Mouse (Mus musculus): ENCODE results near the gene Pum1. TPM values are rescaled to one million over a fixed set of nuclear protein-coding genes. Genes with fewer than 3 reads are reported as not detected.
"Not testable (repeated sequence)": the region's sequence is repeated elsewhere in the genome, so short reads cannot be mapped to it uniquely, and the experiment has no call there.

Pum1 gene
- polyA plus RNA-seq, 1 experiment from 2014 or later: 70.4 TPM

DNA sequence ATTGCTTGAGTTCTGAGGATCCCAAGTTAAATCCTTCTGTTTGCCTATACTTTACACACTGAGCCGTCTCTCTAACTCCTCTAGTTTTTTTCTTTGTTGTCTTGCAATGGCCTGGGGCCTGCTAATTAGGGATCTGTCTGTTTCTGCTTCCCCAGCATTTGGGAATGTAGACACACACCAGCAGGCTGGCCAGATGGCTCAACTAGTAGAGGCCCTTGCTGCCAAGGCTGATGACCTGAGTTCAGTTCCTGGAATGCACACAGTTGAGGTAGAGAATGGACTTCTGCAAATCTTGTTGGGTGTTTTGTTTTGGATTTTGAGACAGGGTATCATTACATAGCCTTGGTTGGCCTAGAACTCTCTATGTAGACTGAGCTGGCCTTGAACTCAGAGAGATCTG lies 17.7 kb upstream of the Pum1 start:
- no peak overlapping the region for H3K4me3 ChIP-seq (ENCODE audit: low read depth, low read length)
- no peaks in the 10 kb centered on the region for H3K36me3 ChIP-seq (ENCODE audit: control insufficient read depth, insufficient read depth, low read length)
- no peak overlapping the region for H3K27ac ChIP-seq (replicated peaks; ENCODE audit: low read depth, low read length)
- H3K4me1 ChIP-seq (ENCODE audit: control insufficient read depth, insufficient read depth, low read length): no peaks in the 10 kb centered on the region
- H3K9ac ChIP-seq (ENCODE audit: low read depth, low read length): no peak overlapping the region
- 43% methylated on average over 1 of the region's 1 CpGs for WGBS
- H3K4me2 ChIP-seq (ENCODE audit: low read depth, low read length): no peak overlapping the region
- H3K27me3 ChIP-seq (replicated peaks; ENCODE audit: control insufficient read depth, insufficient read depth, low read length): no peaks in the 10 kb centered on the region
- DNase-seq (ENCODE audit: low spot score): no peak
- ATAC-seq (ENCODE audit: low read depth): no peak
- no peaks in the 10 kb centered on the region for H3K9me3 ChIP-seq (ENCODE audit: control insufficient read depth, low read length)

DNA sequence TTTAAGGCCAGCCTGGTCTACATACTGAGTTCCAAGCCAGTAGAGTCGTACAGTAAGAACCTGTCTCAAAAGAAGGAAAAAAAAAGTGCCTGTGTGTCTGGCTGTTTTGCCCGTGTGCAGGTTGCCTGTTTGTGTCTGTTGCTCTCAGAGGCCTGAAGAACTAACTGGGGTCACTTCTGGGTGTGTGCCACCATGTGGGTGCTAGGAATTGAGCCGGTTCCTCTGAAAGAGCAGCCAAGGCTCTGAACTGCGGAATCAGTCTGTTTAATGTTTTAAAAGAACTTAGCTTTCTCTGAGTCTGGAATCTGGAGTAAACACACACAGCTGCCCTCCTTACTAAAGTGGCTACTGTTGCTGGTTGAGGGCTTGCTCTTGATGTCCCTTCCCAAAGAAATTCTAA lies 11.8 kb upstream of the Pum1 start:
- H3K4me3 ChIP-seq (ENCODE audit: low read depth, low read length): no peak overlapping the region
- H3K27me3 ChIP-seq (replicated peaks; ENCODE audit: control insufficient read depth, insufficient read depth, low read length): no peaks in the 10 kb centered on the region
- H3K9me3 ChIP-seq (ENCODE audit: control insufficient read depth, low read length): no peaks in the 10 kb centered on the region
- H3K36me3 ChIP-seq (ENCODE audit: control insufficient read depth, insufficient read depth, low read length): no peaks in the 10 kb centered on the region
- no peak for DNase-seq (ENCODE audit: low spot score)
- no peak overlapping the region for H3K9ac ChIP-seq (ENCODE audit: low read depth, low read length)
- H3K4me2 ChIP-seq (ENCODE audit: low read depth, low read length): no peak overlapping the region
- no peaks in the 10 kb centered on the region for H3K4me1 ChIP-seq (ENCODE audit: control insufficient read depth, insufficient read depth, low read length)
- WGBS: 80% methylated on average over 4 of the region's 4 CpGs
- no peak overlapping the region for H3K27ac ChIP-seq (replicated peaks; ENCODE audit: low read depth, low read length)
- ATAC-seq (ENCODE audit: low read depth): no peak

DNA sequence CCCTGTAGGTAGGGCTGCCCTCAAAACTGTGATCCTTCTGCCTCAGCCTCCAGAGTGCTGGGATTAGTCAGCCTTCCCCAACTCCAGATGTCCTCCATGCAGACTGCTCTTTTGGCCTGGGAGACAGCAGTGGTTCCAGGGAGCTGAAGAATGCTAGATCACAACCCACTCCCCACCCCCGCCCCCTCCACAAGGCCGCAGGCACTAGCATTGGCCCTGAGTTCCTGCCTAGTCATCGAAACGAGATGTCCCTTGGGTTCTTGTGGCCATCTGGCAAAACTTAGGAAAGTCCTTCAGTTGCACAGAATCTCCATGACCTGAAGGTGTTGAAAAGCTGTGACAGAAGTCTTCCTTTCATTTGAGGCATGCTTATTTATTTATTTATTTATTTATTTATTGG lies 10.6 kb upstream of the Pum1 start:
- Histone ChIP-seq H3K9me3 (ENCODE audit: control insufficient read depth, low read length) (no peaks in the 10 kb centered on the region), H3K9ac (ENCODE audit: low read depth, low read length) (no peak overlapping the region), H3K36me3 (ENCODE audit: control insufficient read depth, insufficient read depth, low read length) (no peaks in the 10 kb centered on the region), H3K27me3 (replicated peaks; ENCODE audit: control insufficient read depth, insufficient read depth, low read length) (no peaks in the 10 kb centered on the region), H3K27ac (replicated peaks; ENCODE audit: low read depth, low read length) (no peak overlapping the region), H3K4me3 (ENCODE audit: low read depth, low read length) (no peak overlapping the region), H3K4me1 (ENCODE audit: control insufficient read depth, insufficient read depth, low read length) (no peaks in the 10 kb centered on the region), H3K4me2 (ENCODE audit: low read depth, low read length) (no peak overlapping the region)
- ATAC-seq (ENCODE audit: low read depth) (no peak), DNase-seq (ENCODE audit: low spot score) (no peak)
- WGBS: 38% methylated on average over 4 of the region's 4 CpGs

DNA sequence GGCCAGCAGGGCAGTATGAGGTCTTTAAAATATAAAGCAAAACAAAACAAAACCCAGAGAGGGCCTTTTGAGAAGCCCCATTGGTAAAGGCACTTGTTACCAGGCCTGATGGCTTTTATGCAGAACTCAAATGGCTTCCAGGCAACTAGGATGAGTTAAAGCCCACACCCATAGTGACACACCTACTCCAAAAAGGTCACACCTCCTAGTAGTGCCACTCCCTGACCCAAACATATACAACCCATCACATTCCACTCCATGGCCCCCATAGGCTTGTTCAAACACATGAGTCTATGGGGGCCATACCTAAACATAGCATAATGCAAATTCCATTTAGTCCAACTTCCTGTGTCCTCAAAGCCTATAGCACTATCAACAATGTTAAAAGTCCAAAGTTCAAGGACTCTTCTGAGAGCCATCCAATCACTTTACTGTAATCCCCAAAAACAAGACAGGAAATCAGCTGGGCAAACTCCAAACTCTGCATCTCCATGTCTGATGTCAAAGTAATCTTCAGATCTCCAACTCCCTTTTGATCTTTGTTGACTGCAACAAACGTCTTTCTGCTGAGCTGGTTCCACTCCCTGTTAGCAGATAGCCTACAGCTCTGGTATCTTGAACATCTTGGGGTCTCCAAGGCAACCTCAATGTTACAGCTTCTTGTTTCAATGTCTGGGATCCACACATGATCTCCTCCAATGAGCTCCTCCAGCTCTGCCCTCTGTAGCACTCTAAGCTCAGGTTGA lies 5.1 kb upstream of the Pum1 start:
- no peak overlapping the region for H3K4me2 ChIP-seq (ENCODE audit: low read depth, low read length)
- no peaks in the 10 kb centered on the region for H3K9me3 ChIP-seq (ENCODE audit: control insufficient read depth, low read length)
- WGBS: 17% methylated on average over 1 of the region's 1 CpGs
- DNase-seq (ENCODE audit: low spot score) (no peak), ATAC-seq (ENCODE audit: low read depth) (no peak)
- no peaks in the 10 kb centered on the region for H3K36me3 ChIP-seq (ENCODE audit: control insufficient read depth, insufficient read depth, low read length)
- no peaks in the 10 kb centered on the region for H3K27me3 ChIP-seq (replicated peaks; ENCODE audit: control insufficient read depth, insufficient read depth, low read length)
- no peak overlapping the region for H3K9ac ChIP-seq (ENCODE audit: low read depth, low read length)
- no peak overlapping the region for H3K4me3 ChIP-seq (ENCODE audit: low read depth, low read length)
- no peak overlapping the region for H3K27ac ChIP-seq (replicated peaks; ENCODE audit: low read depth, low read length)
- H3K4me1 ChIP-seq (ENCODE audit: control insufficient read depth, insufficient read depth, low read length): no peaks in the 10 kb centered on the region

DNA sequence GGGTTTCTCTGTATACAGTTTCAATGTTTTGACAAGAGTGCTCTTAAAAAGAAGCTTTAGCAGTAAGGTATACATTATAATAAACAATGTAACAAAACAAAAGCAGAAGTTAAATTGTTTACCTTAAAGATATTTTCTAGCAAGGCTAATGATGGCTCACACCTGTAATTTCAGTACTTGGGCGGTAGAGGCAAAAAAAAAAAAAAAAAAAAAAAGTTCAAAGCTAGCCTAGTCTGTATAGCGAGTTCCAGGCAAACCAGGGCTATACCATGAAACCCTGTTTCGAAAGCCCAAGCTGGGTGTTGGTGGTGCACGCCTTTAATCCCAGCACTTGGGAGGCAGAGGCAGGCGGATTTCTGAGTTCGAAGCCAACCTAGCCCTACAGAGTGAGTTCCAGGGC lies 3.7 kb upstream of the Pum1 start:
- no peaks in the 10 kb centered on the region for H3K9me3 ChIP-seq (ENCODE audit: control insufficient read depth, low read length)
- WGBS: 87% methylated on average over 6 of the region's 6 CpGs

DNA sequence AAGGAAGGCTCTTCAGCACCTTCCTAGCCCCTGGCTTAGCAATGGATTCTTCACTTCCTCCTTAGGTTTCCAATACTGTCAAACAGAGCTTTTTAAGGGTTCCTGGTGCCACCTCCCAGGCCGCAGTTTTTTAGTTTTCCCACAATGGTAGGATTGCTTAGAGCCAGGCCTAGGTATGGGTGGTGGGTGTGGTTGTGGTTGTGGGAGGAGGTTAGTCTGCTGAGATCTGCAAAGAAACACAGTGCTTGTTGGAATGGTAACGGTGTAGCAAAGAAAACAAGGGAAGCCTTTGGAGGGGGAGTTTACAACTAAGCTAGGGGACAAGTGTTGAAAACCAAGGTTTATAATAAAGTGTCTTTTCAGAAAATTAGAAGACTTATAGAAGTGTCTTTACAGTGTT lies 3.0 kb upstream of the Pum1 start:
- H3K36me3 ChIP-seq (ENCODE audit: control insufficient read depth, insufficient read depth, low read length): no peaks in the 10 kb centered on the region
- no peak overlapping the region for H3K4me2 ChIP-seq (ENCODE audit: low read depth, low read length)
- no peak overlapping the region for H3K27ac ChIP-seq (replicated peaks; ENCODE audit: low read depth, low read length)
- no peak overlapping the region for H3K9ac ChIP-seq (ENCODE audit: low read depth, low read length)
- H3K4me1 ChIP-seq (ENCODE audit: control insufficient read depth, insufficient read depth, low read length): peaks cover 6% of the 10 kb centered on the region
- no peaks in the 10 kb centered on the region for H3K9me3 ChIP-seq (ENCODE audit: control insufficient read depth, low read length)
- 52% methylated on average over 2 of the region's 2 CpGs for WGBS
- DNase-seq (ENCODE audit: low spot score): no peak
- no peak for ATAC-seq (ENCODE audit: low read depth)
- no peak overlapping the region for H3K4me3 ChIP-seq (ENCODE audit: low read depth, low read length)
- H3K27me3 ChIP-seq (replicated peaks; ENCODE audit: control insufficient read depth, insufficient read depth, low read length): no peaks in the 10 kb centered on the region

More for the DNA sequence above, 3.7 kb upstream of the Pum1 start:
- Histone ChIP-seq H3K4me2 (ENCODE audit: low read depth, low read length) (no peak overlapping the region), H3K27me3 (replicated peaks; ENCODE audit: control insufficient read depth, insufficient read depth, low read length) (no peaks in the 10 kb centered on the region), H3K9ac (ENCODE audit: low read depth, low read length) (no peak overlapping the region), H3K4me1 (ENCODE audit: control insufficient read depth, insufficient read depth, low read length) (no peaks in the 10 kb centered on the region), H3K27ac (replicated peaks; ENCODE audit: low read depth, low read length) (no peak overlapping the region), H3K36me3 (ENCODE audit: control insufficient read depth, insufficient read depth, low read length) (no peaks in the 10 kb centered on the region), H3K4me3 (ENCODE audit: low read depth, low read length) (no peak overlapping the region)
- ATAC-seq (ENCODE audit: low read depth): no peak
- no peak for DNase-seq (ENCODE audit: low spot score)

DNA sequence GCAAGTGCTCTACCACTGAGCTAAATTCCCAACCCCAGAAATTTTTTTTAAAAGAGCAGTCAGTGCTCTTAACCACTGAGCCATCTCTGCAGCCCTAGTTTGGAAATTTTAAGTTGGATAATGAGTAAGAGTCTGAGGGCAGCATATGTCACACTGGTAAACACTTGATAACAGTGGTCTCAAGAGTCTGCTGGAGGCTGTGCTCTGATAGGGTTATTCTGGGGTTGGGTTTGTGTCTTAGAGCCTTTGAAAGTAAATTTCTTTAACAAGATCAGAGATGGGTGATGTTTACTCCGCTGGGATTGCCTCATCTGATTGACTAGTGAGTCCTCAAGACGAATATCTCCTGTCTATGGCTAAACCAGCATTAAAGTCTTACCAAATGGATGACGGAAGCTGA lies 2.0 kb upstream of the Pum1 start:
- Histone ChIP-seq H3K4me1 (ENCODE audit: control insufficient read depth, insufficient read depth, low read length) (peaks cover 16% of the 10 kb centered on the region), H3K9ac (ENCODE audit: low read depth, low read length) (no peak overlapping the region), H3K4me2 (ENCODE audit: low read depth, low read length) (no peak overlapping the region), H3K27ac (replicated peaks; ENCODE audit: low read depth, low read length) (no peak overlapping the region), H3K27me3 (replicated peaks; ENCODE audit: control insufficient read depth, insufficient read depth, low read length) (no peaks in the 10 kb centered on the region), H3K9me3 (ENCODE audit: control insufficient read depth, low read length) (no peaks in the 10 kb centered on the region), H3K36me3 (ENCODE audit: control insufficient read depth, insufficient read depth, low read length) (no peaks in the 10 kb centered on the region), H3K4me3 (ENCODE audit: low read depth, low read length) (no peak overlapping the region)
- no peak for DNase-seq (ENCODE audit: low spot score)
- no peak for ATAC-seq (ENCODE audit: low read depth)
- 92% methylated on average over 3 of the region's 3 CpGs for WGBS

DNA sequence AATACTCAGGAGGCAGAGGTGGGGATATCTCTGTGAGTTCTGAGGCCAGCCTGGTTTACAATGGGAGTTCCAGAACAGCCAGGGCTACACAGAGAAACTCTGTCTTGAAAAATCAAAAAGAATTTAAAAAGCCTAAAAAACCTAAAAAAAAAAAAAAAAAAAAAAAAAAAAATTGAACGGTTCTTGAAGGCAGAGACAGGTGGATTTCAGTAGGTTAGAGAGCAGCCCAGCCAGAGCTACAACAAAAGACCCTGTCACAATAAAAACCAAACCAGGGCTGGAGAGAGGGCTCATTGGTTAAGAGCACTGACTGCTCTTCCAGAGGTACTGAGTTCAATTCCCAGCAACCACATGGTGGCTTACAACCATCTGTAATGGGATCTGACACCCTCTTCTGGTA lies 816 bp upstream of the Pum1 start:
- ATAC-seq (ENCODE audit: low read depth); H3K9me3 ChIP-seq (ENCODE audit: control insufficient read depth, low read length); H3K27me3 ChIP-seq (replicated peaks; ENCODE audit: control insufficient read depth, insufficient read depth, low read length); H3K4me2 ChIP-seq (ENCODE audit: low read depth, low read length); H3K9ac ChIP-seq (ENCODE audit: low read depth, low read length); H3K27ac ChIP-seq (replicated peaks; ENCODE audit: low read depth, low read length); H3K36me3 ChIP-seq (ENCODE audit: control insufficient read depth, insufficient read depth, low read length); DNase-seq (ENCODE audit: low spot score): not testable (repeated sequence)
- Histone ChIP-seq H3K4me1 (ENCODE audit: control insufficient read depth, insufficient read depth, low read length) (peaks cover 19% of the 10 kb centered on the region), H3K4me3 (ENCODE audit: low read depth, low read length) (0 out of 2 replicates have a peak overlapping the region, but pooled peaks have one; percentile 99)
- 58% methylated on average over 1 of the region's 1 CpGs for WGBS

DNA sequence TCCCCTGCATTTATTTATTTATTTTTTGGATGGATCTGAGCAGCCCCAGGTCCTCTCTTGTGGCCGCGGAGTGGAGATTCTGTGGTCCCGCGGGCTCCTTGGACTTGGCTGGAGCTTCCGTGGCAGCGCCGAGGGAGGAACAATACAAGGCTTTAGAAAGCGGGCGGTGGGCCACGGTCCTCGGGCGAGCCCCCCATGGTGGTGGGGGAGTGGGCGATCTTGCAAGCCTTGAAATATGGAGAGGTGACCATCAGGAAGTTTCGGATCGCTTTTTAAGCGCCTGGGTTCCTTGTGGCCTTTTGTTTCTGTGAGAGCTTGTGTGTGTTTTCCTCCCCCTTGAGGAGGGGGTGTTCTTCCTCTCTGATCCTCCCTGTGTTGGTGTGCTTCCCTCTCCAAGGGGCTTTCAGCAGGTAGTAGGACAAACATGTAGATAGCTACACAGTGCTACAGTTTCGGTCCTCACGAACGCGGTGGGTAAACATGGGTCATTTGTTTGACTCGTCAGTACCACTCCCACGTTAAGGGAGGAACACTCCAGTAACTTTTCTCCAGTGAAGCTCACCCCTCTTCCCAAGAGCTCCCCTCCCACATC lies 785 bp downstream of the Pum1 start:
- no peaks in the 10 kb centered on the region for H3K27me3 ChIP-seq (replicated peaks; ENCODE audit: control insufficient read depth, insufficient read depth, low read length)
- no peaks in the 10 kb centered on the region for H3K9me3 ChIP-seq (ENCODE audit: control insufficient read depth, low read length)
- peaks cover 4% of the 10 kb centered on the region; the same call in 1 of the 2 replicates for H3K36me3 ChIP-seq (ENCODE audit: control insufficient read depth, insufficient read depth, low read length)
- H3K4me2 ChIP-seq (ENCODE audit: low read depth, low read length): peak overlapping the region; percentile 64
- peaks cover 32% of the 10 kb centered on the region for H3K4me1 ChIP-seq (ENCODE audit: control insufficient read depth, insufficient read depth, low read length)
- peak overlapping the region; percentile 98 for H3K27ac ChIP-seq (replicated peaks; ENCODE audit: low read depth, low read length)
- H3K9ac ChIP-seq (ENCODE audit: low read depth, low read length): peak overlapping the region; percentile 99
- peak; percentile 55 for DNase-seq (ENCODE audit: low spot score)
- WGBS: under 1% methylated on average over 22 of the region's 22 CpGs
- peak overlapping the region; percentile 99 for H3K4me3 ChIP-seq (ENCODE audit: low read depth, low read length)
- ATAC-seq (ENCODE audit: low read depth): 0 out of 2 replicates have a peak, but pooled peaks have one; percentile 27

Measured in embryonic facial prominence, embryonic 14.5 days (tissue).